Mouse (Mus musculus) heart, adult 2 months (tissue): ENCODE data around the gene Gm49393.

Experiments used
- CTCF ChIP-seq: fragments of 200-600 bp; IDR thresholded peaks from 2 replicates; pipeline ENCODE4 v1.8.1; 2022; ENCODE audit warnings: antibody characterized with exemption, mild to moderate bottlenecking, moderate library complexity
- POLR2A ChIP-seq: fragments of 200-500 bp; IDR thresholded peaks from 2 replicates; pipeline ENCODE4 v1.6.1; 2011; ENCODE audit warnings: mild to moderate bottlenecking, low read depth, low read length, control low read depth; ENCODE audit not compliant: insufficient read depth

DNA sequence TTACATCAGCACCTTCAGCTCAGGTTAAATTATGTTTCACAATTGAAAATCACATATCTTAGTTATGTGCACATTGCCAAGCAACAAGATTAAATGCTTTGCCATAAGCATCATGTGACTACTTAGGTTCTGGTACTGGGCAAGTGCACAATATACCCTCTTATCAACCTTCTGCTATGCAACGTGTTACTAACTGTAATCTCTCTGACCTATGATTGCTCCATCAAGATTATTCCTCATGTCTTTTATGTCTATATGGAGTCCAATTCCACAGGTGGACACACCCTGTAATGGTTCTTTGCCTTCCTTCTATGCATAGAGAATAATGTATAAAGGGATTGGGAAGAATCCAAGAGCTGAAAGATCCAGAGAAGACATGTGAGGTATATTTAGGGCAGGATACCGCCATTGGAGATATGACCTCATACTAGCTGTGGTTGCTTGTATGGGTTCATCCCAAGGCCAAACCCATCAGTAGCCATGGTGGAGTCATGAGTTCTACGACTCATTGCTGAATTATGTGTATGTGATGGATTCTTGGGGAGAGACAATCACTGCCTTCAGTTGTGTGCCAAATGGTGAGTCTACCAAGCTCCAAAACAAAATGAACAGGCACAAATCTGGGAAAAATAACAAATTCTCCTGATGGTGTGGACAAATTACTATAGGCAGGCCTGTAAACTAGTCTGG, 114.8 kb downstream of the Gm49393 start:
- TF ChIP-seq POLR2A: no peak
- no peak for TF ChIP-seq CTCF
